Mouse (Mus musculus): Measurements from ENCODE around the gene Itgb2l. TPM values are rescaled to one million over a fixed set of nuclear protein-coding genes. Genes with fewer than 3 reads are reported as not detected.

Itgb2l gene
- polyA plus RNA-seq, 2 experiments, result 1.1 to 1.9 TPM

DNA sequence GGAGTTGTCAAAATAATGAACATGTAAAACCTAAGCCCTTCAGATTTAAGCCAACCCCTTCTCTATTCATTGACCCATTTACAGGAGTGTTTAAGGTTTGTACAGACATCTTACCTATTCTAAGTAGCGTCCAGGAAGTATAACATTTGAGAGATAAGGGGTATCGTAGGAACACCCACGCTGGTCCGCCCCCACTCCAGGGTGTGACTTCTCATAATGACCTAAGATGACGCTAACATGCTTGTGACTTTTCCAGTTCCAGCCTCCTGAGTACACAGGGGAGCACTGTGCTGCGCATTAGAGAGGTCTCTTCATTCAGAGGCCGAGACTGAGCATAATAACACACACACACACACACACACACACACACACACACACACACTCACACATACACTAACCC, 67.9 kb downstream of the Itgb2l start:
- Histone ChIP-seq H3K4me3 (ENCODE audit: insufficient read depth in 1 of 2, low read depth in 2 of 2, low read length in 2 of 2) (no peak overlapping the region), H3K36me3 (replicated peaks; ENCODE audit: control insufficient read depth, insufficient read depth, low read depth) (no peaks in the 10 kb centered on the region), H3K4me1 (replicated peaks; ENCODE audit: control insufficient read depth in 2 of 2, insufficient read depth in 2 of 2, low read length in 1 of 2) (peaks cover 0 to 5% of the 10 kb centered on the region in 2 experiments; a peak in 2 of 4 replicates), H3K9ac (replicated peaks) (no peak overlapping the region), H3K4me2 (ENCODE audit: low read depth) (no peak overlapping the region), H3K9me3 (ENCODE audit: control insufficient read depth, low read length) (no peaks in the 10 kb centered on the region), H3K27ac (no peak overlapping the region), H3K27me3 (ENCODE audit: control insufficient read depth, insufficient read depth, low read length) (no peaks in the 10 kb centered on the region)
- DNase-seq (ENCODE audit: low read depth in 3 of 3, low spot score in 3 of 3), result no peak
- no peak for TF ChIP-seq CTCF (IDR thresholded peaks at IDR 0.05; ENCODE audit: low read depth)
- ATAC-seq (ENCODE audit: insufficient read depth), result no peak
- 42% methylated on average over 7 of the region's 7 CpGs for WGBS (ENCODE audit: insufficient replicate concordance)

- 45% methylated on average over 8 of the region's 8 CpGs for WGBS (ENCODE audit: insufficient replicate concordance)
- Histone ChIP-seq H3K27ac (no peak overlapping the region), H3K4me3 (ENCODE audit: insufficient read depth in 1 of 2, low read depth in 2 of 2, low read length in 2 of 2) (no peak overlapping the region), H3K9me3 (ENCODE audit: control insufficient read depth, low read length) (no peaks in the 10 kb centered on the region), H3K4me2 (ENCODE audit: low read depth) (no peak overlapping the region), H3K36me3 (replicated peaks; ENCODE audit: control insufficient read depth, insufficient read depth, low read depth) (no peaks in the 10 kb centered on the region), H3K9ac (replicated peaks) (no peak overlapping the region), H3K27me3 (ENCODE audit: control insufficient read depth, insufficient read depth, low read length) (no peaks in the 10 kb centered on the region), H3K4me1 (replicated peaks; ENCODE audit: control insufficient read depth in 2 of 2, insufficient read depth in 2 of 2, low read length in 1 of 2) (peaks cover 0 to 12% of the 10 kb centered on the region in 2 experiments; a peak in 2 of 4 replicates)
- DNase-seq (ENCODE audit: low read depth in 3 of 3, low spot score in 3 of 3) (no peak), ATAC-seq (ENCODE audit: insufficient read depth) (no peak)
- TF ChIP-seq EP300 (IDR thresholded peaks at IDR 0.05; ENCODE audit: low read depth), result no peak
Observed at GRCm38 (mm10) chr16:96372752-96373118, 70.7 kb downstream of the Itgb2l start.

Other genes with a start within 250 kb of the Itgb2l start
- 0.12 and 0.30 TPM in 2 replicates for gene Sh3bgr, start 243.2 kb downstream of the Itgb2l start, polyA plus RNA-seq (2012; rRNA removed)
- 0.28 and 0.29 TPM in 2 replicates for gene Sh3bgr, start 243.2 kb downstream of the Itgb2l start, polyA plus RNA-seq (2014; fragmentation: Nextera tagmentation; extraction: Ambion mirVana)
- gene B3galt5, start 207.8 kb downstream of the Itgb2l start, polyA plus RNA-seq (2012; rRNA removed), result 0.03 and 0.05 TPM in 2 replicates
- gene B3galt5, start 207.8 kb downstream of the Itgb2l start, polyA plus RNA-seq (2014; fragmentation: Nextera tagmentation; extraction: Ambion mirVana), result not detected in 2 replicates
- gene Pcp4, start 24.0 kb upstream of the Itgb2l start, polyA plus RNA-seq (2012; rRNA removed), result 0.12 TPM in 1 of 2 replicates, not detected in the other
- 0.18 TPM in 1 of 2 replicates, not detected in the other for gene Pcp4, start 24.0 kb upstream of the Itgb2l start, polyA plus RNA-seq (2014; fragmentation: Nextera tagmentation; extraction: Ambion mirVana)